Mouse (Mus musculus): ENCODE data around the gene Tmem104. TPM values are rescaled to one million over a fixed set of nuclear protein-coding genes. Genes with fewer than 3 reads are reported as not detected.
A peak's percentile ranks its signal among the peaks of the same experiment; 100 is the strongest.

Tmem104 gene
- polyA plus RNA-seq, 1 experiment: 15.5 TPM

DNA sequence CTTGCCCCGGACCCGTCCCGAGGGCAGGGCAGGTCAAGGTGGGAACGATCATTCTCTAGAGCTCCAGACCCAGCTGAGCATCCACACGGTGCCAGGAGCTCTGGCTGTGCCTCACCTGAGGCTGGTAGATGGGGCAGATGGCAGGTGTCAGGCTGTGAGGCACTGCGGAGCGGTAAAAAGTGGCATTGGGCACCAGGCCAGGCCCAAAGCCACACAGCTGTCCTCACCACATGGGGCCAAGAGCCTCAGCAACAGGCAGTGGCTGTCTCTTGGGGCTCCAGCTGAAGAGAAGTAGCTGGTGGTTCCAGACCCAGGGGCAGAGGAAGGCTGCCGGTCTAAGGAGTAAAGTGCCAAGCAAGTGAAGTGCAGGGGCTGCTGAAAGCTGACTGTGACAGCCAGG is 59.1 kb downstream of the Tmem104 start:
- Histone ChIP-seq H3K27me3 (ENCODE audit: control insufficient read depth, insufficient read depth, insufficient read length) (peaks cover 37% of the 10 kb centered on the region), H3K4me3 (no peak overlapping the region), H3K4me2 (ENCODE audit: low read depth) (no peak overlapping the region), H3ac (ENCODE audit: control insufficient read depth, insufficient read length) (no peak overlapping the region), H3K36me3 (ENCODE audit: control insufficient read depth, insufficient read depth) (no peaks in the 10 kb centered on the region), H3K79me2 (ENCODE audit: control insufficient read depth, insufficient read depth) (no peaks in the 10 kb centered on the region)
- no peak for TF ChIP-seq MAX (IDR thresholded peaks at IDR 0.05; ENCODE audit: low read depth)
- TF ChIP-seq MYOD1 (IDR thresholded peaks at IDR 0.05; ENCODE audit: control insufficient read depth in 1 of 3, insufficient read length in 2 of 3, low read depth in 2 of 3): peak in 2 of 3 experiments; percentile 78 to 92
- no peak for TF ChIP-seq POLR2A (IDR thresholded peaks at IDR 0.05; ENCODE audit: insufficient read length, low read depth)
- TF ChIP-seq MYOG (IDR thresholded peaks at IDR 0.05; ENCODE audit: control insufficient read depth in 1 of 3, insufficient read depth in 1 of 3, insufficient read length in 2 of 3, low read depth in 2 of 3): peak; percentile 32 to 96 (median 92)
- no peak for TF ChIP-seq E2F4 (IDR thresholded peaks at IDR 0.05; ENCODE audit: insufficient read depth)
- TF ChIP-seq USF1 (IDR thresholded peaks at IDR 0.05; ENCODE audit: low read depth): no peak
- no peak for TF ChIP-seq CEBPB (IDR thresholded peaks at IDR 0.05; ENCODE audit: insufficient read depth, poor library complexity, severe bottlenecking)
- TF ChIP-seq POLR2AphosphoS2 (IDR thresholded peaks at IDR 0.05; ENCODE audit: insufficient read length, low read depth): peak; percentile 36
- TF ChIP-seq SRF (IDR thresholded peaks at IDR 0.05; ENCODE audit: control insufficient read depth, insufficient read length, low read depth): no peak
- TF ChIP-seq REST (IDR thresholded peaks at IDR 0.05; ENCODE audit: insufficient read depth, insufficient read length): no peak
- TF ChIP-seq TCF3 (IDR thresholded peaks at IDR 0.05; ENCODE audit: insufficient read length, low read depth): peak; percentile 70
- no peak for TF ChIP-seq TCF12 (IDR thresholded peaks at IDR 0.05; ENCODE audit: insufficient read depth, poor library complexity, severe bottlenecking)

DNA sequence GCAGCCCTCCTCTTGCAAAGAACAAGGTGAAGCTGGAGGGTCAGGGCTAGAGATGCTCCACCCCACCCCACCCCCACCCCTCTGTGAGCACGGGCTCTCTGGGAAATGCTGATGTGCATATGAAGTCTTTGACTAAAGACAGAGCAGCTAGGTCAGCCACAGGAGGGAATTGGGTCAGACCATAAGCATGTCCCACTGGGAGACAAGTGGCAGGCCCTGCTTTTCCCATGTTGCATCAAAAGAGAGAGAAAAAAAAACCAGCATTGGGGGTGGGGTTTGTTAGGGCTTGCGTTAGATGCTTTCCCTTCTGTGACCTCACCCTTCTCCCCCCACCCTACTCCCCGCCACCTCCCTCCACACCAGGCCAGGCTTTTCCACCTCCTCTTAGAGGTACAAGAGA is 60.0 kb downstream of the Tmem104 start:
- Histone ChIP-seq H3K4me3 (no peak overlapping the region), H3K4me2 (ENCODE audit: low read depth) (no peak overlapping the region), H3K79me2 (ENCODE audit: control insufficient read depth, insufficient read depth) (no peaks in the 10 kb centered on the region), H3K36me3 (ENCODE audit: control insufficient read depth, insufficient read depth) (no peaks in the 10 kb centered on the region), H3ac (ENCODE audit: control insufficient read depth, insufficient read length) (no peak overlapping the region), H3K27me3 (ENCODE audit: control insufficient read depth, insufficient read depth, insufficient read length) (peaks cover 43% of the 10 kb centered on the region)
- TF ChIP-seq POLR2AphosphoS2 (IDR thresholded peaks at IDR 0.05; ENCODE audit: insufficient read length, low read depth) (no peak), SRF (IDR thresholded peaks at IDR 0.05; ENCODE audit: control insufficient read depth, insufficient read length, low read depth) (no peak), USF1 (IDR thresholded peaks at IDR 0.05; ENCODE audit: low read depth) (no peak), MYOG (IDR thresholded peaks at IDR 0.05; ENCODE audit: control insufficient read depth in 1 of 3, insufficient read depth in 1 of 3, insufficient read length in 2 of 3, low read depth in 2 of 3) (no peak), MAX (IDR thresholded peaks at IDR 0.05; ENCODE audit: low read depth) (no peak), REST (IDR thresholded peaks at IDR 0.05; ENCODE audit: insufficient read depth, insufficient read length) (no peak), CEBPB (IDR thresholded peaks at IDR 0.05; ENCODE audit: insufficient read depth, poor library complexity, severe bottlenecking) (no peak), TCF3 (IDR thresholded peaks at IDR 0.05; ENCODE audit: insufficient read length, low read depth) (no peak), MYOD1 (IDR thresholded peaks at IDR 0.05; ENCODE audit: control insufficient read depth in 1 of 3, insufficient read length in 2 of 3, low read depth in 2 of 3) (no peak), POLR2A (IDR thresholded peaks at IDR 0.05; ENCODE audit: insufficient read length, low read depth) (no peak), TCF12 (IDR thresholded peaks at IDR 0.05; ENCODE audit: insufficient read depth, poor library complexity, severe bottlenecking) (no peak), E2F4 (IDR thresholded peaks at IDR 0.05; ENCODE audit: insufficient read depth) (no peak)

DNA sequence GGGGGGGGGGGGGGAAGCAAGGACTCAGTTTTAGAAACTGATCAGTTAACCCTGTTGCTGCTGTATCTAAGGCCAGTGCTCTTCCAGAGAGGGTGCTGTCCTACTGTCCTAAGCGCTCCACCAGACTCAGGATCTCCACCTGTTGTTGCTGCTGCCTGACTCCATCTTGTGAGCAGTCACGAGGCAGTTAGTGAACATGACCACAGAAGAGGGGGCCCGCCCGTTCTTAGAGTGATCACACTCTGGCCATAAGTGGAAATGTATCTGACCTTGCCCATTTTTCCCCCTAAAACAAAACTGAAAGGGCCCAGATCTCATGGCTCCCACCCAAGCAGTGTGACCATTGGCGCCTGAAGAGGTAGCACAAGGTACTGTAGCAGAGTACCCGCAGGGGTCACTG is 60.7 kb downstream of the Tmem104 start:
- H3K79me2 ChIP-seq (ENCODE audit: control insufficient read depth, insufficient read depth): no peaks in the 10 kb centered on the region
- H3K4me3 ChIP-seq: no peak overlapping the region
- TF ChIP-seq MYOG (IDR thresholded peaks at IDR 0.05; ENCODE audit: control insufficient read depth in 1 of 3, insufficient read depth in 1 of 3, insufficient read length in 2 of 3, low read depth in 2 of 3) (peak in 1 of 3 experiments; percentile 36), POLR2A (IDR thresholded peaks at IDR 0.05; ENCODE audit: insufficient read length, low read depth) (no peak), MYOD1 (IDR thresholded peaks at IDR 0.05; ENCODE audit: control insufficient read depth in 1 of 3, insufficient read length in 2 of 3, low read depth in 2 of 3) (peak in 1 of 3 experiments; percentile 14), TCF12 (IDR thresholded peaks at IDR 0.05; ENCODE audit: insufficient read depth, poor library complexity, severe bottlenecking) (no peak), CEBPB (IDR thresholded peaks at IDR 0.05; ENCODE audit: insufficient read depth, poor library complexity, severe bottlenecking) (no peak), TCF3 (IDR thresholded peaks at IDR 0.05; ENCODE audit: insufficient read length, low read depth) (no peak), POLR2AphosphoS2 (IDR thresholded peaks at IDR 0.05; ENCODE audit: insufficient read length, low read depth) (no peak), SRF (IDR thresholded peaks at IDR 0.05; ENCODE audit: control insufficient read depth, insufficient read length, low read depth) (no peak)
- H3ac ChIP-seq (ENCODE audit: control insufficient read depth, insufficient read length): no peak overlapping the region
- no peak overlapping the region for H3K4me2 ChIP-seq (ENCODE audit: low read depth)
- peaks cover 50% of the 10 kb centered on the region for H3K27me3 ChIP-seq (ENCODE audit: control insufficient read depth, insufficient read depth, insufficient read length)
- no peaks in the 10 kb centered on the region for H3K36me3 ChIP-seq (ENCODE audit: control insufficient read depth, insufficient read depth)

DNA sequence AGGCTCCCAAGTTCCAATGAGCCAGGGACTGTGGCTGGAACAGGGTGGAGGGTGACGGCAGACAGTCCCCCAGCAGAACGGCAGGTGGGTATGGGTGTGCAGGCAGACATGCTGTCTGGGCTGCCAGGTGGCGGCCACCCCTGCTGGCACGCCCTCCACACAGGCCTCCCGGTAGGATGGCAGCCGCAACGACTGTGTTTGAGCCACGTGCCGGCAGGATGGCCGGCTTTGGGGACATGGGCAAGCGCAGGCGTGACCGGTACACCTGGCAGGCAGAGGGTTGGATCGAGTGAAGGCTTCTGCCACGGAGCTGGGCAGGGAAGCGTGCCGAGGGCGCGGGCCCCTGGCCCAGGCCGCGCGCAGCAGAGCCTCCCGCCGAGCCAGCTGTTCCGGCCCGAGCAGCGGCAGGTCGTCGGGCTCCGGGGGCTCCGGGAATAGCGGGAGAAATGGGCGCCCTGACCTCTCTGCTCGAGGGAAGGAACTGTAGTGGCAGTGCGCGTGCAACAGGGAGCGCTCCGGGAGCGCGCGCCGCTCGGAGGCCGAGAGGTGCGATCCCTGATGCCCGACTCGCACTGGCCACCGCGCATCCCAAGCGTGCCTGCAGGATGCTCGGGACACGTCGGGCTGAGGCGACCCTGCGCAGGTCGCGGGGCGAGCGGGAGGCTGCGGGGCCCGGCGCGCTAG is 62.6 kb downstream of the Tmem104 start:
- H3K79me2 ChIP-seq (ENCODE audit: control insufficient read depth, insufficient read depth): no peaks in the 10 kb centered on the region

More for the DNA sequence above, 62.6 kb downstream of the Tmem104 start:
- H3K36me3 ChIP-seq (ENCODE audit: control insufficient read depth, insufficient read depth): no peaks in the 10 kb centered on the region
- TF ChIP-seq MAX (IDR thresholded peaks at IDR 0.05; ENCODE audit: low read depth) (no peak), REST (IDR thresholded peaks at IDR 0.05; ENCODE audit: insufficient read depth, insufficient read length) (no peak), CEBPB (IDR thresholded peaks at IDR 0.05; ENCODE audit: insufficient read depth, poor library complexity, severe bottlenecking) (no peak), TCF12 (IDR thresholded peaks at IDR 0.05; ENCODE audit: insufficient read depth, poor library complexity, severe bottlenecking) (no peak), TCF3 (IDR thresholded peaks at IDR 0.05; ENCODE audit: insufficient read length, low read depth) (no peak), USF1 (IDR thresholded peaks at IDR 0.05; ENCODE audit: low read depth) (no peak)
- H3K4me3 ChIP-seq: no peak overlapping the region
- no peak overlapping the region for H3K4me2 ChIP-seq (ENCODE audit: low read depth)
- H3ac ChIP-seq (ENCODE audit: control insufficient read depth, insufficient read length): no peak overlapping the region
- peaks cover 65% of the 10 kb centered on the region for H3K27me3 ChIP-seq (ENCODE audit: control insufficient read depth, insufficient read depth, insufficient read length)

All from myocyte (in vitro differentiated cells).